Mouse (Mus musculus) limb, embryonic 12.5 days (tissue): ENCODE measurements around the gene Pgap3. TPM values are rescaled to one million over a fixed set of nuclear protein-coding genes. Genes with fewer than 3 reads are reported as not detected.

Source experiments
- ATAC-seq: fragments of 200-750 bp; cut with Nextera tagmentation; 2 replicates; pipeline ENCODE4 v1.8.0; 2017; ENCODE audit warnings: low read depth, moderate TSS enrichment; ENCODE audit not compliant: insufficient number of reproducible peaks, insufficient read depth, low FRiP score, low TSS enrichment
- H3K27ac ChIP-seq: fragments of 300-500 bp; sonication (generic); 2 replicates; pipeline ENCODE4 v1.5.1; 2016; ENCODE audit warnings: mild to moderate bottlenecking, moderate library complexity
- H3K27me3 ChIP-seq: fragments of 300-500 bp; sonication (generic); 2 replicates; pipeline ENCODE4 v1.6.1; 2016; ENCODE audit warnings: mild to moderate bottlenecking, moderate library complexity
- H3K36me3 ChIP-seq: fragments of 300-500 bp; sonication (generic); 2 replicates; pipeline ENCODE4 v1.6.1; 2016; ENCODE audit warnings: mild to moderate bottlenecking, moderate library complexity
- H3K4me1 ChIP-seq: fragments of 300-500 bp; sonication (generic); replicated peaks from 2 replicates; pipeline ENCODE4 v1.6.1; 2016
- H3K4me2 ChIP-seq: fragments of 300-500 bp; sonication (generic); 2 replicates; pipeline ENCODE4 v1.6.1; 2016; ENCODE audit warnings: mild to moderate bottlenecking, moderate library complexity
- H3K4me3 ChIP-seq: fragments of 300-500 bp; sonication (generic); replicated peaks from 2 replicates; pipeline ENCODE4 v1.5.1; 2016; ENCODE audit warnings: mild to moderate bottlenecking
- H3K9ac ChIP-seq: fragments of 300-500 bp; sonication (generic); replicated peaks from 2 replicates; pipeline ENCODE4 v1.6.1; 2016; ENCODE audit warnings: mild to moderate bottlenecking, moderate library complexity
- H3K9me3 ChIP-seq: fragments of 300-500 bp; sonication (generic); 2 replicates; pipeline ENCODE4 v1.6.1; 2016; ENCODE audit warnings: mild to moderate bottlenecking, moderate library complexity
- WGBS: fragments of 180-500 bp; shearing (Covaris S2); methylation state at CpG from one replicate; pipeline ENCODE4 v1.1.7; 2016; 5-methylcytosine and 5-hydroxymethylcytosine counted together
- polyA plus RNA-seq: library from polyadenylated mRNA; unstranded; fragments of >200 nt; fragmentation: Nextera tagmentation; extraction: Ambion mirVana; gene quantifications from 2 replicates; pipeline ENCODE4 v1.2.1, GENCODE M21; 2016

Pgap3 gene
- polyA plus RNA-seq, 1 experiment from 2014 or later = 7.9 TPM

DNA sequence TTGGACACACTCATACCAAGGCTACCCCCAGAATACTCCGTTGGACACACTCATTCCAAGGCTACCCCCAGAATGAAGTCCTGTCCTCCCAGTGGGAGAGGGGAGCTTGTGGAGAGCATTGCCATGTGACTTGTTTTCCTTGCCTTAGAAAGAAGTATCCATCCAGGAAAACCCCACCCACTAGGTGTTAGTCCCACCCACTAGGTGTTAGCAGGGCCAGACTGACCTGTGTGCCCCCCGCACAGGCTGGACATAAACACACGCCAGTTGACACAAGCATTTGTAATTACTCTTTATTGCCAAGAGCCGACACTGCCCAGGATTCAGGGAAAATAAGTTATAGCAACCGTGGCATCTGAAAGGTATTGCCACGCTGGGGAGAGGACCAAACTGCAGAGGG lies 37.2 kb upstream of the Pgap3 start:
- WGBS = 79% methylated on average over 6 of the region's 6 CpGs
- no peak overlapping the region for H3K9ac ChIP-seq
- H3K4me1 ChIP-seq = peaks cover 6% of the 10 kb centered on the region; the same call in 1 of the 2 replicates
- no peak overlapping the region for H3K4me2 ChIP-seq
- no peaks in the 10 kb centered on the region for H3K27me3 ChIP-seq
- H3K4me3 ChIP-seq = no peak overlapping the region
- H3K36me3 ChIP-seq = peaks cover 49% of the 10 kb centered on the region
- ATAC-seq = no peak
- H3K9me3 ChIP-seq = no peaks in the 10 kb centered on the region
- no peak overlapping the region for H3K27ac ChIP-seq

DNA sequence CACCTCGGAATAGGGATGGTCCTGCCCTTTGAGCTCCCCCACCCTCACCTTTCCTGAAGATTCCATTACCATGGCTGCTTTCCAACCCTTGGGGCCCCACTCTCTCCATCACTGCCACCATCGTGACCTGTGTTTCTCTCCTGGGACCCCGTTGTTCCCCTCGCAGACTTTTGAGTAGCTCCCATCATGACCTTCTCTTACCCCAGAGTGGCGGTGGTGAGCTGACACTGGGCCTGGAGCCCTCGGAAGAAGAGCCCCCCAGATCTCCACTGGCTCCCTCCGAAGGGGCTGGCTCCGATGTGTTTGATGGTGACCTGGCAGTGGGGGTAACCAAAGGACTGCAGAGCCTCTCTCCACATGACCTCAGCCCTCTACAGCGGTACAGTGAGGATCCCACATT lies 35.4 kb upstream of the Pgap3 start:
- H3K4me1 ChIP-seq = peaks cover 6% of the 10 kb centered on the region; the same call in 1 of the 2 replicates
- peaks cover 66% of the 10 kb centered on the region for H3K36me3 ChIP-seq
- H3K9ac ChIP-seq = no peak overlapping the region
- WGBS = 92% methylated on average over 9 of the region's 9 CpGs
- no peak overlapping the region for H3K4me2 ChIP-seq
- no peaks in the 10 kb centered on the region for H3K27me3 ChIP-seq
- no peak overlapping the region for H3K4me3 ChIP-seq
- no peak for ATAC-seq
- no peaks in the 10 kb centered on the region for H3K9me3 ChIP-seq
- H3K27ac ChIP-seq = no peak overlapping the region

DNA sequence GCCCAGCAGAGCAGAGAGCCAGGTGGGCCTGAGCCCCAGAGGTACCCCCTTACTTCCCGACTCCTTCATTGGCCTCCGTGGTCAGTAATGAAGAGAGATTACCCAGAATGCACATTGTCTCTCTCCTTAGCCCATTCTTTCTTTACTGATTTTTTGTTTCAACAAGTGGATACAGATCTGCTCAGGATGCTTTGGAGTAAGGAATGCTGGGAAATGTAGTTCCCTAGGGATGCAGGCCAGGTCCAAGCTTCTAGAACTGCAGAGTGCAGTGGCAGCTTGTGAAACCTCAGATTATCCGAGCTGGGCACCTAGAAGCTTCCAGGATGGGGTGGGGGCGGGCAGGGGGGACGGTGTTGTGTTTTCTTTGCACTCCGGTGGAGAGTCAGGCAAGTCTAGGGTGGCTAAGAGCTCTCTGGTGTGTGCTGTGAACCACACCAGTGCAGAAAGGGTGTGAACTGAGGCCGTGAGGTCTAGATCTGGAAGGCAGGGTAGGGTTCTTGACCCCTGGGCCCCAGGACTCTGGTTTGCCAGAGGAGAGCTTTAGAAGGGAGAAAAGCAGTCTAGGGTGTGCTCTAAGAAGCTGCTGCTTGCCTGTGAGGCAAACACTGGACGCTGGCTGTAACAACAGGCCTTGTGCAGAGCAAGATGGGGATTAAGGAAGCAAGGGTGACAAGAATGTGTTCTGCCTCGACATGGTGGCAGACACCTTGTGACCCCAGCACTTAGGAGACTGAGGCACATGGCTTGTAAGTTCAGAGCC lies 31.6 kb upstream of the Pgap3 start:
- H3K9me3 ChIP-seq = no peaks in the 10 kb centered on the region
- no peak for ATAC-seq
- no peak overlapping the region for H3K4me2 ChIP-seq
- H3K27me3 ChIP-seq = no peaks in the 10 kb centered on the region
- H3K27ac ChIP-seq = no peak overlapping the region
- 80% methylated on average over 9 of the region's 9 CpGs for WGBS
- no peak overlapping the region for H3K4me3 ChIP-seq
- H3K36me3 ChIP-seq = peaks cover 100% of the 10 kb centered on the region
- H3K9ac ChIP-seq = no peak overlapping the region
- no peaks in the 10 kb centered on the region for H3K4me1 ChIP-seq

DNA sequence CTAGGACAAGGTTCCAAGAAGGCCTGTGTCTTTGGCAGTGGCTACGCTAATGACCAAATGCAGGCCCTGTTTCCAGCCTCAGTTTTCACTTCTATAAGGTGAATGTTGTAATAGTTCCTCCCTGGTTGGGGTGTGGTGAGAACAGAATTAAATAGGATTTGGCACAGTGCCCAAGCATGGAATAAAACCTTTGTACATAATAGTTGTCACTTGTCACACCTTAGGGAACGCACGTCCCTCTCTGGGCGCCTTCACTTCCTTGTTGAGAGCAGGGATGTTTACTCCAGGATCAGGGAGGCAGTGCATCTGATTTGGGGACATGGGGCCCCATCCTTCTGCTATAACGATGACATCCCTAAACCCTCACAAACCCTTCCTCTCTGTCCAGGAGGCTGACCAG lies 28.1 kb upstream of the Pgap3 start:
- Histone ChIP-seq H3K9me3 (no peaks in the 10 kb centered on the region), H3K27ac (no peak overlapping the region), H3K4me1 (no peaks in the 10 kb centered on the region), H3K4me3 (no peak overlapping the region), H3K36me3 (peaks cover 100% of the 10 kb centered on the region), H3K9ac (no peak overlapping the region), H3K4me2 (no peak overlapping the region), H3K27me3 (no peaks in the 10 kb centered on the region)
- WGBS = 90% methylated on average over 5 of the region's 5 CpGs
- no peak for ATAC-seq

DNA sequence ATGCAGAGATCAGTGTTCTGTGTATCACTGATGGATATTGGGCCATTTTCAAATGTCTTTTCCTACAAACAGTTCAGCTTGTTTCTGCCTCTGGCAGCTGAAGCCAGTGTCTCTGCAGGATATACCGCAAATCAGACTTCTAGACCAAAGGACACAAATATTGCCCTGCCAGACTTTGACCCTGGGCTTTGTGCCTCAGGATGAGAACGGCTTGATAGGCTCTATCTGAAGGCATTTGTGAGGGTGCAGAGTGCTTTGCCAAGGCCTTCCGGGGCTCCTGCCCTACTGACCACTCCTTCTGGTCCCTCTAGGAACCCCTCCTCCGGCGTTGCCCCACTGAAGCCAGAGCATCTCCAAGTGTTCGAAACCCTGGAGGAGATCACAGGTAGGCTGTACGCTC lies 26.3 kb upstream of the Pgap3 start:
- Histone ChIP-seq H3K36me3 (peaks cover 100% of the 10 kb centered on the region), H3K4me1 (no peaks in the 10 kb centered on the region), H3K4me2 (no peak overlapping the region), H3K9me3 (no peaks in the 10 kb centered on the region), H3K27ac (no peak overlapping the region), H3K4me3 (no peak overlapping the region), H3K27me3 (no peaks in the 10 kb centered on the region), H3K9ac (no peak overlapping the region)
- WGBS = 94% methylated on average over 7 of the region's 7 CpGs
- no peak for ATAC-seq

DNA sequence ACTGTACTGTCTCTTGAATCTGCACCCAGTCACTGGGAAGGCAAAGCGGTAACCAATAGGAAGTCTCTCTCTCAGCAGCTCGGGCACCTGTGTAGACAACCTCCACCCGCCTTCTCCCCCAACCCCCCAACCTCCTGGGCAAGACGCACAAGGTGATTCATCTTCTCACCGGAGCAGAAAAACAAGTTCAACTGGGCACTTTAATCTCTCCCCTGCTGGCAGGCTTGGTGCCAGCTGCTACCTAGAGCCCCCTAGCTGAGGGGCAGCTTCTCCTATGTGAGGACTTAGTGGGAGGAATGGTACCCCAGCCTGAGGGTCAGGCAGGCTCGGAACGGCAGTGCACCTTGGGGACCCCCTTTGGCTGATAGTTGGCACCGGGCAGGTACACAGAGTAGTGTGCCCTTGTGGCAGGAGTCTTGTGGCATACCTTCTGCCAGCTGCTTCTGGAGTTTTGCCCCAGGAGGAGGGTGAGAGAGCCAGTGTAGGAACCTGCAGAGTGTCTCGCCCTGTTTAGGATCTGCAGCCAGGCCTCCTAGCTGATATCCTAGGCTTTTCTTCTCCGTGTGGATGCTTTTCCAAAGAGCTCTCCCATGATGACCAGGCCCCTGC lies 18.8 kb upstream of the Pgap3 start:
- no peak overlapping the region for H3K4me3 ChIP-seq
- H3K36me3 ChIP-seq = peaks cover 58% of the 10 kb centered on the region
- no peak for ATAC-seq
- peaks cover 24% of the 10 kb centered on the region for H3K4me1 ChIP-seq
- no peak overlapping the region for H3K27ac ChIP-seq
- H3K9me3 ChIP-seq = no peaks in the 10 kb centered on the region
- H3K4me2 ChIP-seq = no peak overlapping the region
- 82% methylated on average over 10 of the region's 10 CpGs for WGBS
- H3K27me3 ChIP-seq = 0 out of 2 replicates have a peak, but pooled peaks cover 2% of the 10 kb centered on the region
- no peak overlapping the region for H3K9ac ChIP-seq

DNA sequence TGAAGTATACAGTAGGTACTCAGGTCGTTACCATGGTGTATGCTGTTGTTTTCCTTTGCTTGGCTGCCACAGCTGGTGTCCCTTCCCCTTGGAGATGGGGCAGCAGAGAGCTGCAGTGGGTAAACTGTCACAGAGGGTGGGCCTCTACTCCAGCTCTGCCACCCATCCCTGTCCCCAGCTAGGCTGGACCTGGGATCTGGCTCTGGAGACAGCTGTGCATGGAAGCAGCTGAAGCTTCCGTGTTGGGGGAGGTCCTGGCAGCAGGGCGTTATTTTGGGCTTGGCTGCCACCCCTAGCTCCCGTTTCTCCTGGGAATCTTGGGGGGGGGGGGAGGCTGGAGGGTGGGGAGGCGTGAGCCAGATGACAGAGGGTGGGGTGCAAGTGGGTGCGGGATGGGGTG lies 18.0 kb upstream of the Pgap3 start:
- H3K36me3 ChIP-seq = peaks cover 50% of the 10 kb centered on the region
- 59% methylated on average over 5 of the region's 6 CpGs for WGBS
- H3K27me3 ChIP-seq = 0 out of 2 replicates have a peak, but pooled peaks cover 2% of the 10 kb centered on the region
- no peak overlapping the region for H3K27ac ChIP-seq
- H3K9ac ChIP-seq = no peak overlapping the region
- H3K4me1 ChIP-seq = peaks cover 30% of the 10 kb centered on the region
- H3K4me3 ChIP-seq = no peak overlapping the region
- no peak for ATAC-seq
- no peaks in the 10 kb centered on the region for H3K9me3 ChIP-seq
- no peak overlapping the region for H3K4me2 ChIP-seq

DNA sequence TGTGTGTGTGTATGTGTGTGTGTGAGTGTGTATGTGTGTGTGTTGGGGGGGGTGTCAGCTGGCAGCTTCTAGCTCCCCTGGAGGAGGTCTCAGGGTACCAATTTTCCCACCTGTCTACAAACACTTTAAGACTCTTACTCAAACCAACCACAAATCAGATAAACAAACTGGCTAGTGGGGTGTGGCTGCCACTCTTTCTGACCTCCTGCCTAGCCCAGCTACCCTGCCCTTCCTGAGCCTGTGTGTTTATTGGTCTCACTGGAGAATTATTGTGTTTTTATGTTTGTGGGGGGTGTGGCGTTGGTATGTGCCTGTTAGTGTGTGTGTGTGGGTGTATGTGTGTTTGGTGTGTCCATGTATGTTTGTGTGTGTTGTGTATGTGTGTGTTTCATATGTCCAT lies 16.8 kb upstream of the Pgap3 start:
- peaks cover 30% of the 10 kb centered on the region for H3K4me1 ChIP-seq
- ATAC-seq = no peak
- 66% methylated on average over 1 of the region's 1 CpGs for WGBS
- H3K27me3 ChIP-seq = 0 out of 2 replicates have a peak, but pooled peaks cover 2% of the 10 kb centered on the region
- H3K9ac ChIP-seq = no peak overlapping the region
- H3K4me2 ChIP-seq = no peak overlapping the region
- peaks cover 38% of the 10 kb centered on the region for H3K36me3 ChIP-seq
- no peaks in the 10 kb centered on the region for H3K9me3 ChIP-seq
- no peak overlapping the region for H3K4me3 ChIP-seq
- H3K27ac ChIP-seq = no peak overlapping the region

DNA sequence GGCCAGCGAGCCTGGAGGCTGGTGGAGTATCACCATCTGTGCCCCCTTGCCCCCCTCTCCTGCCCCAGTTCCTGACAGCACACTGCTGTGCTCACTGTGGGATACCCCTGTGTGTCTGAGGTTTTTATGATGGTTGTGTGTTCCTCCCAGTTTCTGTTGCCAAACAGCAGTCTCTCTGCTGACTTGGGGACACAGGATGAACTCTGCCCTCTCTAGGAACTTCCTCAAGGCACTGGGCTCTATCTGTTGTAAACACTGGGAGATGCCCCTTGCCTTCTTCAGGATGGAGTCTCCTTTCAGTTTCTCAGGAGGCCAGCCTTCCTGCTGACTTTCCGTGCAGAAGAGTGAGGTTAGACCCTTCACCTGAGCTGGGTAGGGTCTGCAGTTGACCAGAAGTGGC lies 13.9 kb upstream of the Pgap3 start:
- WGBS = 19% methylated on average over 2 of the region's 2 CpGs
- H3K9ac ChIP-seq = no peak overlapping the region
- H3K4me3 ChIP-seq = peak overlapping the region; percentile 95
- H3K9me3 ChIP-seq = no peaks in the 10 kb centered on the region
- no peak for ATAC-seq
- H3K4me2 ChIP-seq = peak overlapping the region; percentile 73
- H3K27me3 ChIP-seq = peaks cover 16% of the 10 kb centered on the region
- H3K27ac ChIP-seq = no peak overlapping the region
- peaks cover 11% of the 10 kb centered on the region for H3K36me3 ChIP-seq
- H3K4me1 ChIP-seq = peaks cover 41% of the 10 kb centered on the region

DNA sequence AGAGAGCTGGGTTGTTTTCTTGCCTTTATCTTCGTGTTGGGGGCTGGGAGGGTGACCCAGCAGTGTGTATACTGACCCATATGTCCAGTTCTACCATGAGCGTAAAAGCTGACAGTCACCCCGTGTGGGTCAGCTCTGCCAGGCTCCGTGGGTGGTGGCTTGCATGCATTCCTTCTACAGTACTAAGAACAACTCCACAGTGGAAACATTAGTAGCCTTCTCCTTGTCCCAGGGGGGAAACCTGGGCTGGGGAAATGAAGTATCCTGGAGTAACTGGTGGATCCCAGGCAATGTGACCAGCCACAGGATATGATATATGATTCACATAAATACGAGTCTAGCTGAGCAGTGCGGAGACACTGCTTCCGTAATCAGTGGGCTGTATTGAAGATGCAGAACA lies 13.4 kb upstream of the Pgap3 start:
- H3K4me2 ChIP-seq = peak overlapping the region; percentile 73
- 18% methylated on average over 7 of the region's 7 CpGs for WGBS
- peaks cover 7% of the 10 kb centered on the region; the same call in 1 of the 2 replicates for H3K36me3 ChIP-seq
- H3K4me1 ChIP-seq = peaks cover 45% of the 10 kb centered on the region
- peak overlapping the region; percentile 96 for H3K9ac ChIP-seq
- H3K27ac ChIP-seq = peak overlapping the region; percentile 97
- H3K9me3 ChIP-seq = no peaks in the 10 kb centered on the region
- peak overlapping the region; percentile 95 for H3K4me3 ChIP-seq
- peaks cover 16% of the 10 kb centered on the region for H3K27me3 ChIP-seq
- ATAC-seq = no peak

DNA sequence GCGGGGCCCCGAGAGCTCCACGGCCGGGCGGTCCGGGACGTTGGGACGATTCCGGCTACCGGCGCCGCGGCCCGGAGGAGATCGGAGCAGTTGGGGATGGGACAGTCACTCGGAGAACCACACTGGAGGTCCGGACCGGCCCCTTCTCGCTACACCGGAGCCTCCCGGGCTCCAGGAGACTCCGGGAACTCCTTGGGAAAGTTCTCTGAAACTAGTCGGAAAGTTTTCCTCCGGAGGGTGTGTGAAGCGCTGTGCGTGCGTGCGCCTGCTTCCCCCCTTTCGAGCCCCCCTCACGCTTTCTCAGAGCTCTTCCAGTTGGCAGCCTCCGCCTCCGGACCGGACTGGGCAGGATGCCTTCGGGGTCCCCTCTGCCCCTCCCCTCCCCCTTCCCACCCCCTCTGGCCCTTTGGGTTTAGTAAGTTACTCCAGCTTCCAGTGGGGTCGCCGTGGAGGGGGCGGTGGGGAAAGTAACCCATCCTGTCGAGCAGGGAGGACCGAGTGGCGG lies 12.6 kb upstream of the Pgap3 start:
- under 1% methylated on average over 40 of the region's 40 CpGs for WGBS
- H3K27ac ChIP-seq = peak overlapping the region; percentile 97
- H3K27me3 ChIP-seq = peaks cover 16% of the 10 kb centered on the region
- H3K4me1 ChIP-seq = peaks cover 45% of the 10 kb centered on the region
- peak; percentile 32; the same call in 1 of the 2 replicates for ATAC-seq
- peak overlapping the region; percentile 73 for H3K4me2 ChIP-seq
- no peaks in the 10 kb centered on the region for H3K9me3 ChIP-seq
- H3K9ac ChIP-seq = peak overlapping the region; percentile 96
- no peaks in the 10 kb centered on the region; the same call in 1 of the 2 replicates for H3K36me3 ChIP-seq
- peak overlapping the region; percentile 95 for H3K4me3 ChIP-seq
